Mouse (Mus musculus): ENCODE measurements at regions not wholly inside any gene's neighbourhood (a gene's known extent, or its start where the extent isn't known, plus 50 kb on each side); places are given as distances from the start of the nearest gene placed in this dataset.

DNA sequence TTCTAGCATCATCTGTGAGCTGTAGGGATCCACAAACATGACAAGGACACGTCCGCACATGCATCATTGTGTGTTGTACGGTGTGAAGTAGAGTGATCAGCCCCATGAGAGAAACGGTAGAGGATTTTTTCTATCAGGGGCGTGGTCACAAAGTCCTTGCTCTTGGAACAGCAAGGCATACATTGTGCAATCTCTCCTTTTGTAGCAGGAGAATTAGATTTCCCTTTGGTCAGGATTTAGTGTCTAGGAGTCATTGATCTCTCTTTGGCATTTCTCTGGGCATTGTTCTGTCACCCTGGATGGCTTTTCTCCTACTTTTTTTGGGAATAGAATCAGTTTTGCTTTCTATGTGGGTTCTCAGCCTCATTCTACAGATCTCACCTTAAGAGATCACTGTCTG lies 511.3 kb downstream of the Irx1 start:
- DNase-seq (ENCODE audit: low spot score): no peak
- TF ChIP-seq GATA2 (IDR thresholded peaks at IDR 0.05; ENCODE audit: borderline replicate concordance, low read depth, low read length): no peak
- no peak for TF ChIP-seq TAL1 (conservative IDR thresholded peaks at IDR 0.05; ENCODE audit: low read depth, low read length)
- no peak for TF ChIP-seq GATA1 (IDR thresholded peaks at IDR 0.05; ENCODE audit: borderline replicate concordance, low read length)
- no peak for TF ChIP-seq POLR2AphosphoS5 (IDR thresholded peaks at IDR 0.05; ENCODE audit: insufficient replicate concordance, low read depth, low read length)
- TF ChIP-seq CTCF (IDR thresholded peaks at IDR 0.05; ENCODE audit: low read depth, low read length): no peak
- no peak for ATAC-seq (ENCODE audit: extremely low read depth, insufficient number of reproducible peaks, low FRiP score, poor library complexity, severe bottlenecking)
- no peaks in the 10 kb centered on the region for H3K27me3 ChIP-seq (ENCODE audit: insufficient read depth, low read length)
- peaks cover 37% of the 10 kb centered on the region for H3K9me3 ChIP-seq (replicated peaks)
- no peak overlapping the region for H3K4me3 ChIP-seq (ENCODE audit: low read depth, low read length)
- no peaks in the 10 kb centered on the region for H3K36me3 ChIP-seq (replicated peaks)
- no peaks in the 10 kb centered on the region for H3K4me1 ChIP-seq (ENCODE audit: insufficient read depth, low read depth, low read length)

DNA sequence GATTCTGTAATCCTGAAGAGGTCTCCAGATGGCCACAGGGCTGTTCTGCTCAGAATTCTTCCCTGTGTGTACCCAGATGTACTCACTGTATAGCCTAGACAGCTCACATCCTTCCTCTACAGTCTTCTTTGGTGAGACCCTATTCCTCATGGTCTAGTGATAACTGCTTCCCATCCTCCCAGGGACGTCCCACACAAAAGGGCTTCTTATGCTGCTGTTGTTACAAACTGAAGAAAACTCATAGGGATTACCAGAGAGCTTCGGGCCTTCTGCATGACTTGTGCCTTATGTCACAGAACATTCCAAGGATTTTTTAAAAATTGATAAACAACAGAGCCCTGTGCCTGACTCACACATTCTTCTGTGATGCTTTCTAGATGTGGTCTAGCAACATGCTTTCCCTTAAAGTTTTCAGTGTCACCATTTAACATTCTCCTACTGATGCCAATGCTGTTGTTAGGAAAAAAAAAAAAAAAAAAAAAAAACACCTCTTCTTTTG lies 525.9 kb downstream of the Irx1 start:
- Histone ChIP-seq H3K4me3 (ENCODE audit: low read depth, low read length) (no peak overlapping the region), H3K36me3 (replicated peaks) (no peaks in the 10 kb centered on the region), H3K27me3 (ENCODE audit: insufficient read depth, low read length) (no peaks in the 10 kb centered on the region), H3K9me3 (replicated peaks) (peaks cover 35% of the 10 kb centered on the region), H3K4me1 (ENCODE audit: insufficient read depth, low read depth, low read length) (no peaks in the 10 kb centered on the region)
- ATAC-seq (ENCODE audit: extremely low read depth, insufficient number of reproducible peaks, low FRiP score, poor library complexity, severe bottlenecking): no peak
- DNase-seq (ENCODE audit: low spot score): no peak
- TF ChIP-seq TAL1 (conservative IDR thresholded peaks at IDR 0.05; ENCODE audit: low read depth, low read length) (no peak), POLR2AphosphoS5 (IDR thresholded peaks at IDR 0.05; ENCODE audit: insufficient replicate concordance, low read depth, low read length) (no peak), GATA1 (IDR thresholded peaks at IDR 0.05; ENCODE audit: borderline replicate concordance, low read length) (no peak), CTCF (IDR thresholded peaks at IDR 0.05; ENCODE audit: low read depth, low read length) (no peak), GATA2 (IDR thresholded peaks at IDR 0.05; ENCODE audit: borderline replicate concordance, low read depth, low read length) (no peak)

DNA sequence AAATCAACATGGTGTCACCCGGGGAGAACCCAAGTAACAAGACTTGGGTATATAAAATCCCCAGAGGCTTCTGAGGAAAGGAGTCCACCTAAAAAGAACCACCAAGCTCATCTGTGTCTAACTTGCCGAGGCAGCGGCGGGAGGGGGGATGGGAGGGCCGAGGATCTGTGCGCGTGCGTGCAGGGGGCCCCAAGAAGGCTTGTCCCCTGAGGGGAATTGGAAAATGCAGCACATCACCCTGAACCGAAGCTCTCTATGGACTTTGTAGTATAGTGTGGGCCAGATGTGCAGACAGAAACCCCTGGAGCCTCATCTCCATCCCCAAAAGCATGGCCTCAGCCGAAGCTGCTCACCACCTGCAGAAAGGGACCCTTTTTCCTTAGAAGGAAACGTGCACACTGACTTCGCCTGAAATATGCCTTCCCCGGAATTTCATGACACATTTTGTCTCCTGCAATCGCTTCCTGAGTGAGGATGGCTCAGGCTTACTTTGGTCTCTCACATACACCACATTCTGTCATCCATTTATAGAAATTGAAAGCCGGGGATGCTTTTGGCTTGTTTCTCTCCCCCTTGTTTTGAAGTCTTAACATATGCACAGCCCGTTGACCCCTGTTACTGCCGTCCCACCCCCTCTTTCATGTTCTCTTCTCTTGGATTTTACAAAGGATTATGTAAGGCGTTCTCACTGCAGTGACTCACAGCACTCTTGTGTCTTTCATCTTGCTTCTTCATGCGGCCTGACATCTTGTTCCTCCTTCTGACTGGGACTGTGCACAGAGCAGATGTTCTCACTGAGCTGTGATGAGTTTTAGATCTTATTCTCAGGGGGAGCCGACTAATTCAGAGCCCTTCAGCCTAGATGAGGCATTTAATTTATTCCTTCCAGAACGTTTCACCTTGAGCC lies 559.6 kb downstream of the Irx1 start:
- no peak for ATAC-seq (ENCODE audit: extremely low read depth, insufficient number of reproducible peaks, low FRiP score, poor library complexity, severe bottlenecking)
- H3K4me3 ChIP-seq (ENCODE audit: low read depth, low read length): no peak overlapping the region
- H3K9me3 ChIP-seq (replicated peaks): peaks cover 38% of the 10 kb centered on the region
- H3K27me3 ChIP-seq (ENCODE audit: insufficient read depth, low read length): no peaks in the 10 kb centered on the region
- DNase-seq (ENCODE audit: low spot score): no peak
- no peaks in the 10 kb centered on the region for H3K36me3 ChIP-seq (replicated peaks)
- H3K4me1 ChIP-seq (ENCODE audit: insufficient read depth, low read depth, low read length): no peaks in the 10 kb centered on the region
- TF ChIP-seq GATA1 (IDR thresholded peaks at IDR 0.05; ENCODE audit: borderline replicate concordance, low read length): no peak
- no peak for TF ChIP-seq TAL1 (conservative IDR thresholded peaks at IDR 0.05; ENCODE audit: low read depth, low read length)
- TF ChIP-seq POLR2AphosphoS5 (IDR thresholded peaks at IDR 0.05; ENCODE audit: insufficient replicate concordance, low read depth, low read length): no peak
- no peak for TF ChIP-seq CTCF (IDR thresholded peaks at IDR 0.05; ENCODE audit: low read depth, low read length)
- TF ChIP-seq GATA2 (IDR thresholded peaks at IDR 0.05; ENCODE audit: borderline replicate concordance, low read depth, low read length): no peak

DNA sequence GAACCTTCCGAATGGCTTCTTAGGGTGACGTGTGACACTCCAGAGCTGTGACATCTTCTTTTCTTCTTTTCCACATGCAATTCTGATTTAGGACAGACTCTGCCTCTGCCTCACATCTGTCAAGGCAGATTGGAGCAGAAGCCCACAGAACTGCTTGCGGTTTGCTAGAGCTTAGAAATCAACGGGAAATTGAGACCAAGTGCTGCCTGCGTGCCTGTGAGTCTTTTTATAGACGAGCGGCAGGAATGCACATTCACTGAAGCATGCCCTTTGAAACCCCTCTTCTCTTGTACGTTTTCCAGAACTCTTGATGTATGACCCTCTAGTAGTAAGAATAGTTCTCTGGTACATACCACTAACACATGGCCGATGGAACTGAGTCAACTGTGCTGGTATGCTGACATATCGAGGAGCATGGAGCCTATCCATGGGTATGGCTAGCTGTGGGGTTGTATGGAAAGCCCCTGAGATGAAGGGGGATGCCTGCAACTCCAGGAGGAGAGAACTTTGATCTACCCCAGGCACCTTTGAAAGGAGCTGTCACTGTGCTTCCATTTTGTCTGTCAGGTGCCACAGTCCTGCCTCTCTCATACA lies 552.2 kb upstream of the Adamts16 start:
- Histone ChIP-seq H3K9me3 (replicated peaks) (peaks cover 41% of the 10 kb centered on the region), H3K27me3 (ENCODE audit: insufficient read depth, low read length) (no peaks in the 10 kb centered on the region), H3K4me3 (ENCODE audit: low read depth, low read length) (no peak overlapping the region), H3K36me3 (replicated peaks) (no peaks in the 10 kb centered on the region), H3K4me1 (ENCODE audit: insufficient read depth, low read depth, low read length) (no peaks in the 10 kb centered on the region)
- DNase-seq (ENCODE audit: low spot score) (no peak), ATAC-seq (ENCODE audit: extremely low read depth, insufficient number of reproducible peaks, low FRiP score, poor library complexity, severe bottlenecking) (no peak)
- no peak for TF ChIP-seq TAL1 (conservative IDR thresholded peaks at IDR 0.05; ENCODE audit: low read depth, low read length)
- no peak for TF ChIP-seq GATA2 (IDR thresholded peaks at IDR 0.05; ENCODE audit: borderline replicate concordance, low read depth, low read length)
- TF ChIP-seq GATA1 (IDR thresholded peaks at IDR 0.05; ENCODE audit: borderline replicate concordance, low read length): no peak
- no peak for TF ChIP-seq CTCF (IDR thresholded peaks at IDR 0.05; ENCODE audit: low read depth, low read length)

DNA sequence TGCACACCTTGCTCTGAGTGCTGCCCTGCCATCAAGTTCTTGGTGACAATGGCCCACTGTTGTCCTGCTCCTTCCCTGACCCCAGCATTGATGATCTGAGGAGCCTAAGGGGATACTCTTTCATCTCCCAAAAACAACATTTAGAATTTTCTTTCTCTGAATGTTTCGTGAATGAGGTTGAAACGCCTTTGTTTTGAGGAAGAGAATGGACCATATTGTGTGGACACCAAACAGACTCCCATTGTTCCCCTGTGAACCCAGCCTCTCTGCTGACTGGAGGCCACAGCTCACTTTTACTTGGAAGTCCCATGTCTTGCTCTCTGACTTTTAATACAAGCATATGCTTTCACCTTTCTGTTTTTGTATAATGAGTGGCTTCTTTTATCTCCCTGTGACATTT lies 537.0 kb upstream of the Adamts16 start:
- no peaks in the 10 kb centered on the region for H3K27me3 ChIP-seq (ENCODE audit: insufficient read depth, low read length)
- H3K4me3 ChIP-seq (ENCODE audit: low read depth, low read length): no peak overlapping the region
- ATAC-seq (ENCODE audit: extremely low read depth, insufficient number of reproducible peaks, low FRiP score, poor library complexity, severe bottlenecking) (no peak), DNase-seq (ENCODE audit: low spot score) (no peak)
- H3K9me3 ChIP-seq (replicated peaks): peaks cover 26% of the 10 kb centered on the region
- no peaks in the 10 kb centered on the region for H3K36me3 ChIP-seq (replicated peaks)
- TF ChIP-seq CTCF (IDR thresholded peaks at IDR 0.05; ENCODE audit: low read depth, low read length) (no peak), GATA1 (IDR thresholded peaks at IDR 0.05; ENCODE audit: borderline replicate concordance, low read length) (no peak), POLR2AphosphoS5 (IDR thresholded peaks at IDR 0.05; ENCODE audit: insufficient replicate concordance, low read depth, low read length) (no peak), GATA2 (IDR thresholded peaks at IDR 0.05; ENCODE audit: borderline replicate concordance, low read depth, low read length) (no peak), TAL1 (conservative IDR thresholded peaks at IDR 0.05; ENCODE audit: low read depth, low read length) (no peak)
- no peaks in the 10 kb centered on the region for H3K4me1 ChIP-seq (ENCODE audit: insufficient read depth, low read depth, low read length)

DNA sequence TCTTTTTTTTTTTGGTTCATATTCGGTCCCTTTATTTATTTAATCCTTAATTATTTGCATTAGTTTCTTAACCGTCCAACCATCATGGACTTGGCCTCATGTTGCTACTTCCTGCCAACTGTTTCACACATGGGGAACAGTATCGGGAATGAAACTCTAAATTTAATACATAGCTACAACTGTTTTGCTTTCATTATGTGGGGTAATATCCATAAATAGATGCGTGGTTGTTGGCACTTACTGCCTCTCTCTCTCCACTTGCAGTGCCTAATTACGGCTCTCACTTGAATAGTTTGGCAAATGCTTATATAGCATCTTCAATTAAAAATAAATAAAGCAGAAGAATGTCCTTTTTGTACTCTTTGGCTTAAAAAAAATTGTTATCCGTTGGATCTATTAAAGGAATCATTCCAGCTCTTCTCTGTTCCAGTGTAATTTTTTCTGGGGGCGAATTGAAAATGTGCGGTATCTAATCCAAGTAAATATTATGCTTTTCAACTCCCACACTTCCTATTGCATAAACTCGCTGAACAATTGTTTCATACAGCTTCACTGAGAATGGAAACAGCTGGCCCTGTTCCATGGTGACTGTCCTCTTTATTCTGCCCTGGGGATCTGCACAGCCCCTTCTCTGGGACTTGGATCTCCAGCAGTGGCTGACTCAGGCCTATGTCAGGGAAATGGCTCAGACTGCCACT lies 534.4 kb upstream of the Adamts16 start:
- TF ChIP-seq TAL1 (conservative IDR thresholded peaks at IDR 0.05; ENCODE audit: low read depth, low read length) (no peak), GATA1 (IDR thresholded peaks at IDR 0.05; ENCODE audit: borderline replicate concordance, low read length) (no peak), GATA2 (IDR thresholded peaks at IDR 0.05; ENCODE audit: borderline replicate concordance, low read depth, low read length) (no peak), CTCF (IDR thresholded peaks at IDR 0.05; ENCODE audit: low read depth, low read length) (no peak), POLR2AphosphoS5 (IDR thresholded peaks at IDR 0.05; ENCODE audit: insufficient replicate concordance, low read depth, low read length) (no peak)
- Histone ChIP-seq H3K27me3 (ENCODE audit: insufficient read depth, low read length) (no peaks in the 10 kb centered on the region), H3K4me1 (ENCODE audit: insufficient read depth, low read depth, low read length) (no peaks in the 10 kb centered on the region), H3K36me3 (replicated peaks) (no peaks in the 10 kb centered on the region), H3K9me3 (replicated peaks) (peaks cover 31% of the 10 kb centered on the region), H3K4me3 (ENCODE audit: low read depth, low read length) (no peak overlapping the region)
- ATAC-seq (ENCODE audit: extremely low read depth, insufficient number of reproducible peaks, low FRiP score, poor library complexity, severe bottlenecking) (no peak), DNase-seq (ENCODE audit: low spot score) (no peak)

Measured in G1E (cell line).